Mouse (Mus musculus) intestine, embryonic 14.5 days (tissue): Measurements from ENCODE around the gene Zap70. TPM values are rescaled to one million over a fixed set of nuclear protein-coding genes. Genes with fewer than 3 reads are reported as not detected.
A peak's percentile ranks its signal among the peaks of the same experiment; 100 is the strongest.

Source experiments
- ATAC-seq: fragments of 200-750 bp; cut with Nextera tagmentation; replicated peaks from 2 replicates; pipeline ENCODE4 v1.8.0; 2017; ENCODE audit warnings: low read depth, moderate number of reproducible peaks, moderate TSS enrichment, moderate library complexity; ENCODE audit not compliant: low FRiP score, low TSS enrichment
- DNase-seq: peaks from one replicate; pipeline ENCODE4 v3.0.0-alpha.2; 2018; ENCODE audit warnings: low spot score
- H3K27ac ChIP-seq: fragments of 300-500 bp; sonication (generic); 2 replicates; pipeline ENCODE4 v1.5.1; 2014; ENCODE audit warnings: low read depth, mild to moderate bottlenecking, control low read depth
- H3K27me3 ChIP-seq: fragments of 300-500 bp; sonication (generic); replicated peaks from 2 replicates; pipeline ENCODE4 v1.6.1; 2014; ENCODE audit warnings: low read length, control low read depth; ENCODE audit not compliant: control insufficient read depth, insufficient read depth
- H3K36me3 ChIP-seq: fragments of 300-500 bp; sonication (generic); 2 replicates; pipeline ENCODE4 v1.6.1; 2014; ENCODE audit warnings: low read length, control low read depth; ENCODE audit not compliant: control insufficient read depth, insufficient read depth
- H3K4me1 ChIP-seq: fragments of 300-500 bp; sonication (generic); replicated peaks from 2 replicates; pipeline ENCODE4 v1.6.1; 2014; ENCODE audit warnings: low read length, control low read depth, mixed read lengths; ENCODE audit not compliant: control insufficient read depth, insufficient read depth
- H3K4me2 ChIP-seq: fragments of 300-500 bp; sonication (generic); 2 replicates; pipeline ENCODE4 v1.6.1; 2014; ENCODE audit warnings: low read length
- H3K4me3 ChIP-seq: fragments of 300-500 bp; sonication (generic); 2 replicates; pipeline ENCODE4 v1.5.1; 2014; ENCODE audit warnings: low read depth, low read length, control low read depth, mixed read lengths
- H3K9ac ChIP-seq: fragments of 300-500 bp; sonication (generic); 2 replicates; pipeline ENCODE4 v1.6.1; 2014; ENCODE audit warnings: mild to moderate bottlenecking, low read length
- H3K9me3 ChIP-seq: fragments of 300-500 bp; sonication (generic); 2 replicates; pipeline ENCODE4 v1.6.1; 2016; ENCODE audit warnings: low read length, control low read depth; ENCODE audit not compliant: control insufficient read depth
- WGBS: fragments of 180-500 bp; shearing (Covaris S2); extraction: QIAGEN DNeasy Blood & Tissue Kit; methylation state at CpG from one replicate; pipeline ENCODE4 v1.1.7; 2014; 5-methylcytosine and 5-hydroxymethylcytosine counted together
- polyA plus RNA-seq: library from polyadenylated mRNA; unstranded; fragments of >200 nt; fragmentation: Nextera tagmentation; extraction: Ambion mirVana; gene quantifications from 2 replicates; pipeline ENCODE4 v1.2.1, GENCODE M21; 2014

Gene Zap70
- polyA plus RNA-seq, 1 experiment from 2014 or later: 0.72 TPM

DNA sequence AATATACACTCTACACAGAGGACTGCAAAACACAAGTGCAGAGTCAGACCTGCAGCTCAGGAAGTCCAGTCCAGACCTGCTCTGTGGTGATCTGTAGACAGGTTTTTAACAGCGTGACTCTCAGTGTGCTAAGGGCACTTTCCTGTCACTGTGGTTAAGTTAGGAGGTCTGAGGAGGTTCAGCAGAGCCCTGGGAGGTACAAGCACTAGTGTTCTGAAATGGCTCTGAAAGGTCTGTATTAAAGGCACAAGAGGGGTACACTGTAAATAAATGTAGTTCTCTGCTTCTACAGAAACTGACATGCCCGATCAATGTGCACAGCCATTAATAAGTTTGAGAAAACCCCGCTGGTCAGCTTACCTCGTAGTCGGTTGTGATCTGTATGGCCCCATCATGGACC, 62.8 kb downstream of the Zap70 start:
- no peak for ATAC-seq
- WGBS: 89% methylated on average over 5 of the region's 5 CpGs
- peaks cover 84% of the 10 kb centered on the region for H3K36me3 ChIP-seq

DNA sequence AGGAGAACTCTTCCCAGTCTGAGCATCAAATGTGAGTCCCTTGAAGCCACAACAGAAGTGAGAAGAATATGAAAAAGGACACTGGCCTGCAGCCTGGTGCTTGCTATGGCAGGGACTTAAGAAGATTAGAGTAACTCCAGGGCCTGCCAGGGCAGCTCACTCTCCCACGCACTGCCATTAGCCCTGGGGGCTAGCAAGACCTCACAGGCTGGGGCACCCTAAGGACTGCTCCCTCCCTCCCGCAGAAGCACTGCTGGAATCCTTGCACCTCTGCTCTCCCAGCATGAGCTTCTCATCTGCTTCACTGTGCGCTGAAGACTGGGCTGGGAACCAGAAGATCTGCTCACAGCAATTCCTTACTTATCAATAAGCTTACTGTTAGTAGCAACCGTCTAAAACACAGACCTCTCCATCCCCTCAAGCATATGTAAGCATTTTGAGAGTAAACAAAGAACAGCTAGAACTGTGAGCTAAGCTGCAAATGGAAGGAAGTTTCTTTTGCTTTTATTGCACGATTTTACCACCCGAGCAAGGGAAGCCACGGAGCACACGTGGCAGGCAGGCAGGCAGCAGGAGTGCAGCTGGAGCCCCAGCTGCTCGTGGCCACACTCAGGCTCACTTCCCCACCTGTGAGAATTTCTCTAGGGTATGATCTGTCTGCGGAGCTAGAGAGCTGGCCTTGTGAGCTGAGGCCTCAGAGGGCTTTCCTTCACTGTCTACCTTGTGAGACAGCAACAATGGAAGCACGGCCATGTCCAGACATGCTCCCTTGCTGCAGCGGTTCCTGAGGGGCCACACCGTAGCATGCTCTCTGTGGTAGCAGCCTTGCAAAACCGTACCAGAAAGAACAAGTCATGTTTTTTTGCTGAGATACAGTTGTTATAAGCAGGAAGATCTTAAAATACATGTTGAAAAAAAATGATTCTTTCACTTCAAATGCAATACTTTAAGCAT, 69.6 kb downstream of the Zap70 start:
- Histone ChIP-seq H3K27ac (no peak overlapping the region), H3K4me2 (no peak overlapping the region), H3K9ac (no peak overlapping the region), H3K4me3 (no peak overlapping the region), H3K36me3 (peaks cover 66% of the 10 kb centered on the region), H3K27me3 (no peaks in the 10 kb centered on the region), H3K9me3 (no peaks in the 10 kb centered on the region), H3K4me1 (no peaks in the 10 kb centered on the region)
- DNase-seq: peak; percentile 49
- ATAC-seq: no peak
- WGBS: 61% methylated on average over 14 of the region's 14 CpGs

More for the DNA sequence above, 62.8 kb downstream of the Zap70 start:
- Histone ChIP-seq H3K4me1 (no peaks in the 10 kb centered on the region), H3K9me3 (no peaks in the 10 kb centered on the region), H3K4me3 (no peak overlapping the region), H3K27me3 (no peaks in the 10 kb centered on the region), H3K4me2 (no peak overlapping the region), H3K9ac (no peak overlapping the region), H3K27ac (no peak overlapping the region)
- DNase-seq: no peak

Other genes with a start within 250 kb of the Zap70 start
- 5.4 and 6.2 TPM in 2 replicates for gene Cnnm3, start 249.9 kb upstream of the Zap70 start, polyA plus RNA-seq
- gene Ankrd23, start 224.9 kb upstream of the Zap70 start, polyA plus RNA-seq: 11.6 and 14.8 TPM in 2 replicates
- 0.99 TPM in 1 of 2 replicates, not detected in the other for gene Gm42417, start 222.4 kb upstream of the Zap70 start, polyA plus RNA-seq
- gene Ankrd39, start 214.4 kb upstream of the Zap70 start, polyA plus RNA-seq: 25.7 and 28.6 TPM in 2 replicates
- gene Sema4c, start 203.4 kb upstream of the Zap70 start, polyA plus RNA-seq: 2.8 and 2.9 TPM in 2 replicates
- gene Fam178b, start 78.6 kb upstream of the Zap70 start, polyA plus RNA-seq: 0.39 and 0.55 TPM in 2 replicates
- gene Cox5b, start 70.3 kb upstream of the Zap70 start, polyA plus RNA-seq: 736 and 800 TPM in 2 replicates
- gene 4933424G06Rik, start 51.6 kb upstream of the Zap70 start, polyA plus RNA-seq: not detected in 2 replicates
- gene Actr1b, start 47.4 kb upstream of the Zap70 start, polyA plus RNA-seq: 97.0 and 101 TPM in 2 replicates
- gene Tmem131, start 181.9 kb downstream of the Zap70 start, polyA plus RNA-seq: 28.2 and 28.6 TPM in 2 replicates